Comparison of ENCODE assay signal across 11 mouse cellular contexts in the genomic region with DNA sequence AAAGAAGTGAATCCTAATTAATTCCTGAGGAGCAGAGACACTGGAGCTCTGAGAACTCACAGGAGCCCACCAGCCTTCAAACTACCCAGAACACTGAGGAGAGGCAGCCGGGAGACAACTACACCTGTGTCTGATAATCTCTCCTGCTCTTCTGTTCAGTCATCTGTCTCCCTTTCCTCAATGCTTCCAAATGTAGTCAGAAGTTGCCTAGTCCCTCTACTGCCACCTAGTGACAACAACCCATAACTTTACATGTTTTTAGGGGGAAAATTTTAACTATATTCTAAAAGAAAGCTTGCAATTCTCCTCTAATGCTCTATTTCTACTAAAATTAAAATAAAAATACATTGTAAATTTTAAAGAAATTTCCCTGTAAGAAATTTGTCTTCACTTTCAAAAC. TPM values are rescaled to one million over a fixed set of nuclear protein-coding genes. Genes with fewer than 3 reads are reported as not detected.
DNase-seq lines count a peak whose midpoint lies in the region; ATAC-seq and TF ChIP-seq lines count a peak whose summit lies in the region.
"Had no signal": no experiment of that assay in that cellular context is flagged by ENCODE, and none has a peak within 500 bp of the region (broad histone marks: within the 10 kb centered on the region; RNA-seq: fewer than 3 reads in every experiment).

No protein-coding gene starts in this region.

- no peaks in the 10 kb centered on the region for H3K4me1 ChIP-seq in kidney, embryonic 14.5 days (ENCODE audit: control insufficient read depth, insufficient read depth, low read length)
- H3K4me1 ChIP-seq: heart, embryonic 13.5 days; limb, embryonic 12.5 days; neural tube, embryonic 13.5 days had no signal

- ATAC-seq in megakaryocyte-erythroid progenitor cell, adult 5-6 weeks (replicated peaks; ENCODE audit: low FRiP score, low TSS enrichment, poor library complexity, severe bottlenecking): peak; percentile 67
- no peak for ATAC-seq in kidney, embryonic 14.5 days (ENCODE audit: low FRiP score, low TSS enrichment)

- TF ChIP-seq CTCF in left cerebral cortex, adult 2 months (IDR thresholded peaks at IDR 0.05): peak; percentile 68
- peak; percentile 22; the same call in 1 of the 2 replicates for TF ChIP-seq CTCF in brain, embryonic 14.5 days (IDR thresholded peaks at IDR 0.05; ENCODE audit: borderline replicate concordance, extremely low read depth, insufficient read depth, insufficient read length)

- no peak overlapping the region for H3K4me2 ChIP-seq in kidney, embryonic 14.5 days (replicated peaks; ENCODE audit: low read depth, low read length)
- H3K4me2 ChIP-seq: heart, embryonic 13.5 days; limb, embryonic 12.5 days; neural tube, embryonic 13.5 days had no signal

- H3K36me3 ChIP-seq in kidney, embryonic 14.5 days (ENCODE audit: control insufficient read depth, insufficient read depth, low read length): peaks cover 13% of the 10 kb centered on the region

- no peak for TF ChIP-seq POLR2A in brain, embryonic 14.5 days (IDR thresholded peaks at IDR 0.05; ENCODE audit: borderline replicate concordance, extremely low read depth, insufficient read depth, insufficient read length, poor library complexity, severe bottlenecking)

- intact Hi-C loops in left cerebral cortex, adult 2 months (cut with DNase I): loop anchor here (2.0 kb wide), 1 partner anchor 60 kb away; no protein-coding TSS in a partner anchor
- intact Hi-C loops in left cerebral cortex, postnatal 10 days (cut with DNase I): no loop called here
- intact Hi-C loops in heart, postnatal 14 days (cut with DNase I): loop anchor here (5.0 kb wide), 1 partner anchor 331 kb away; no protein-coding TSS in a partner anchor

- H3K27me3 ChIP-seq in kidney, embryonic 14.5 days (ENCODE audit: control insufficient read depth, insufficient read depth, low read length): no peaks in the 10 kb centered on the region
- H3K27me3 ChIP-seq: heart, embryonic 13.5 days; limb, embryonic 12.5 days; neural tube, embryonic 13.5 days had no signal

- H3K9me3 ChIP-seq in kidney, embryonic 14.5 days (ENCODE audit: control insufficient read depth, low read length): no peaks in the 10 kb centered on the region
- H3K9me3 ChIP-seq: heart, embryonic 13.5 days; limb, embryonic 12.5 days; neural tube, embryonic 13.5 days had no signal

- H3K4me3 ChIP-seq in left cerebral cortex, adult 2 months: no peak overlapping the region
- no peak overlapping the region for H3K4me3 ChIP-seq in kidney, embryonic 14.5 days (ENCODE audit: low read length)
- H3K4me3 ChIP-seq: heart, embryonic 13.5 days; limb, embryonic 12.5 days; neural tube, embryonic 13.5 days had no signal

- 19% methylated on average over 1 of the region's 1 CpGs for WGBS in kidney, embryonic 14.5 days

- DNase-seq in left cerebral cortex, adult 2 months (ENCODE audit: extremely low spot score in 1 of 2, low spot score in 2 of 2): no peak
- DNase-seq in left cerebral cortex, postnatal 10 days (ENCODE audit: extremely low spot score in 1 of 2, low spot score in 2 of 2): no peak
- DNase-seq in ES-CJ7 (ENCODE audit: low read depth, low spot score): peak; percentile 73
- peak; percentile 53 for DNase-seq in brain, embryonic 14.5 days (ENCODE audit: low read depth)
- DNase-seq in cerebellum, adult 18-20 months: no peak
- DNase-seq in heart, postnatal 14 days: no peak

- H3K27ac ChIP-seq in left cerebral cortex, adult 2 months: no peak overlapping the region
- no peak overlapping the region for H3K27ac ChIP-seq in kidney, embryonic 14.5 days (ENCODE audit: low read depth, low read length)
- H3K27ac ChIP-seq: heart, embryonic 13.5 days; limb, embryonic 12.5 days; neural tube, embryonic 13.5 days had no signal

- H3K9ac ChIP-seq in kidney, embryonic 14.5 days (ENCODE audit: low read depth, low read length): no peak overlapping the region
- H3K9ac ChIP-seq: heart, embryonic 13.5 days; limb, embryonic 12.5 days; neural tube, embryonic 13.5 days had no signal

RNA-seq across cellular contexts. Expression of a gene that starts 9.5 kb away (rescaled TPM):
- total RNA-seq in left cerebral cortex, adult 2 months (2021): under 1 TPM; 0.44 to 0.66 TPM
- total RNA-seq in left cerebral cortex, postnatal 10 days (2021): 1 to 10 TPM in 1 of 2 experiments, under 1 TPM in 1; 0.97 to 1.0 TPM
- polyA plus RNA-seq in brain, embryonic 14.5 days (2012; rRNA removed): 0.11 and 0.16 TPM in 2 replicates
- not detected in 2 replicates for total RNA-seq in megakaryocyte-erythroid progenitor cell, adult 5-6 weeks (2014; fragmentation: Nextera tagmentation)
- total RNA-seq in megakaryocyte-erythroid progenitor cell, adult 5-6 weeks (2017): not detected in 2 replicates
- 1 to 10 TPM; 2.2 to 2.5 TPM for total RNA-seq in heart, postnatal 14 days (2021)
- 1.7 and 3.1 TPM in 2 replicates for polyA plus RNA-seq in kidney, embryonic 14.5 days (2014; fragmentation: Nextera tagmentation; extraction: Ambion mirVana)

RNA-seq across cellular contexts. Expression of a gene that starts 48.9 kb away (rescaled TPM):
- total RNA-seq in left cerebral cortex, adult 2 months (2021): not detected
- total RNA-seq in left cerebral cortex, postnatal 10 days (2021): not detected
- polyA plus RNA-seq in brain, embryonic 14.5 days (2012; rRNA removed): not detected in 2 replicates
- total RNA-seq in megakaryocyte-erythroid progenitor cell, adult 5-6 weeks (2014; fragmentation: Nextera tagmentation): not detected in 2 replicates
- not detected in 2 replicates for total RNA-seq in megakaryocyte-erythroid progenitor cell, adult 5-6 weeks (2017)
- total RNA-seq in heart, postnatal 14 days (2021): not detected
- polyA plus RNA-seq in kidney, embryonic 14.5 days (2014; fragmentation: Nextera tagmentation; extraction: Ambion mirVana): not detected in 2 replicates
- polyA plus RNA-seq: heart, embryonic 13.5 days; limb, embryonic 12.5 days; neural tube, embryonic 13.5 days had no signal

RNA-seq across cellular contexts. Expression of a gene that starts 49.0 kb away (rescaled TPM):
- under 1 TPM; 0.49 to 0.57 TPM for total RNA-seq in left cerebral cortex, adult 2 months (2021)
- total RNA-seq in left cerebral cortex, postnatal 10 days (2021): under 1 TPM; 0.39 to 0.67 TPM
- polyA plus RNA-seq in brain, embryonic 14.5 days (2012; rRNA removed): 0.40 and 0.85 TPM in 2 replicates
- 0.77 TPM in 1 of 2 replicates, not detected in the other for total RNA-seq in megakaryocyte-erythroid progenitor cell, adult 5-6 weeks (2014; fragmentation: Nextera tagmentation)
- not detected in 2 replicates for total RNA-seq in megakaryocyte-erythroid progenitor cell, adult 5-6 weeks (2017)
- total RNA-seq in heart, postnatal 14 days (2021): under 1 TPM; 0.20 to 0.33 TPM
- 5.1 and 6.0 TPM in 2 replicates for polyA plus RNA-seq in kidney, embryonic 14.5 days (2014; fragmentation: Nextera tagmentation; extraction: Ambion mirVana)

RNA-seq across cellular contexts. Expression of a gene that starts 53.7 kb away (rescaled TPM):
- 10 to 100 TPM; 39.4 to 41.5 TPM for total RNA-seq in left cerebral cortex, adult 2 months (2021)
- 10 to 100 TPM; 45.2 to 50.2 TPM for total RNA-seq in left cerebral cortex, postnatal 10 days (2021)
- 84.8 and 85.1 TPM in 2 replicates for polyA plus RNA-seq in brain, embryonic 14.5 days (2012; rRNA removed)
- total RNA-seq in megakaryocyte-erythroid progenitor cell, adult 5-6 weeks (2014; fragmentation: Nextera tagmentation): 94.1 and 141 TPM in 2 replicates
- total RNA-seq in megakaryocyte-erythroid progenitor cell, adult 5-6 weeks (2017): 122 TPM in 2 replicates
- 100 to 1,000 TPM; 292 to 293 TPM for total RNA-seq in heart, postnatal 14 days (2021)
- 139 and 141 TPM in 2 replicates for polyA plus RNA-seq in kidney, embryonic 14.5 days (2014; fragmentation: Nextera tagmentation; extraction: Ambion mirVana)

Comparison
In these comparisons a context has a peak if more than half of its experiments do, and no peak if none do; other contexts are left out.
1. DNase-seq: peak in ES-CJ7 (single experiment) and brain, embryonic 14.5 days (single experiment); none in left cerebral cortex, adult 2 months (0 of 2), left cerebral cortex, postnatal 10 days (0 of 2), cerebellum, adult 18-20 months (0 of 2) and heart, postnatal 14 days (0 of 2).